Mouse (Mus musculus) spleen, postnatal 4 days (tissue): ENCODE data around the gene Ralgapa1.
A peak's percentile ranks its signal among the peaks of the same experiment; 100 is the strongest.
"Not testable (repeated sequence)": the region's sequence is repeated elsewhere in the genome, so short reads cannot be mapped to it uniquely, and the experiment has no call there.

Experiments
- DNase-seq, 2 experiments: peaks; one replicate each; pipeline ENCODE4 v3.0.0; 2022; ENCODE audit warnings: low spot score in 2 of 2

Gene Ralgapa1

GRCm38 (mm10) chr12:55800144-55800543 is 20.8 kb downstream of the Ralgapa1 start:
- no peak for DNase-seq

GRCm38 (mm10) chr12:55798745-55799144 is 22.2 kb downstream of the Ralgapa1 start:
- DNase-seq = no peak

DNA sequence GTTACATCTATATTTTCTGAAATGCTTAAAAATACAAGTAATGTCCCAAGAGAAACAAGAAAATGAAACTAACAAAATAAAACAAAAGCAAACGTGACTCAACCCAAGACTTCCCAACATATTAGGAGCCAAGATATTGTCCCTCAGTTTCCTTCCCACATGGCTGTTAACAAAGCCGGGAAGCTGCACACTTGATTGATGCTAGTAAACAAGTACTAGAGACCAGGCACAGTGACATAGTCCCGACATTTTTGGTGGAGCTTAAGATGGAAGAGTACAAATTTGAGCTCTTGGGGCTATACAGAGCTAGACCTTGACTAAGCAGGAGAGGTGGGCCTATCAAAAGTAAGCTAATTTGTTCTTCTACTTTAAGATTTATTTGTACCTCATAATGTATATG is 23.9 kb downstream of the Ralgapa1 start:
- no peak for DNase-seq

GRCm38 (mm10) chr12:55794485-55794884 is 26.5 kb downstream of the Ralgapa1 start:
- DNase-seq = not testable (repeated sequence)

DNA sequence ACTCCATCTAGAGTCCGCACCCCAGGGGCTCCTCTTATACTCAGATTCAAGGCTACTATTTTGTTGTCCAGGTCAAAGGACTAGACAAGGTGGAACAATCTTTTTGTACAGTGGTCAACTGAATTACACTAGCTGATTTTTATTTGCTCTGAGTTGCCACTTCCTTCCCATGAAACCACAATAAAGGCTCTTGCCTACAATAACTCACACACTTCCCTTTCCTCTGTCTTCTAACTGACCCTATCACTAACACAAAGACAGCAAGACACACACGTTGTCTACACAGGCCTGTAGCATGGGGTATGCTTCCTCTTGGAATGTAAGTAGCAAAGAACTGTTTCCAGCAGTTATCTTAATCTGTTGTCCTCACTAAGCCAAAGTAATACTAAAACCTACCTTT is 35.7 kb downstream of the Ralgapa1 start:
- no peak for DNase-seq

DNA sequence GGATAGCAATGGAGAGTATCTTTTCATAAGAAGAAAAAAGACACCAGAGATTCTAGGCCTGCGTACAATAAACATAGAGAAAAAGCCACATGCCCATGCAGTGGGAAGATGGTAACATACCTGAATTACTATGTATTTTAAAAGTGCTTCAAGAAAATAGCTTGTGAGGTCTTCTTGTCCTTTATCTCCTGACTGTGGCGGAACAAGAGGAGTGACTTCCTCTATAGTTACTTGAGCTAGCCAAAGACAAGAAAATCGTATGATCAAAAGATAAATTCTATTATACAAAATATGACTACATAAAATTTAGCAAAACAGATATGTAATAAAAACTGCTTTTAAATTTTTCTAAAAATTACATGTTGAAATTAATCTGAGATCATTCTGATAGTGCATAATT is 38.3 kb downstream of the Ralgapa1 start:
- DNase-seq = no peak

DNA sequence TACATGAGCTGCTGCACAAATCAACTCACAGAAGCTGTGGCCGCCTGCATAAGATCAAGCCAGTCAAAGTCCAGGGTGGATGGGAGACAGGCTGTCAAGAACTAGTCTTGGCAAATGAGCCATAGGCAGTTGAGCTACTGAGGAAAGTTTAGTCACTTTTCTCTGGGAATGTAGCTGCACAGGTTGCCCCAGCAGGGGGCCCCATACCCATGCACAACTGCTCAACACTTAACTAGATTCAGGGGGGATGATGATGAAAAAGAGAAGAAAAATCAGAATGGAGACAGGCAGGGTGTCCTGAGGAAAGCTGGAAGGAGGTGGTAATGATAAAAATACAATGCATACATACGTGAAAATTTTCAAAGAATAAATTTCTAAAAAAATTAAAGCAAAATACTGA is 42.7 kb downstream of the Ralgapa1 start:
- no peak for DNase-seq

DNA sequence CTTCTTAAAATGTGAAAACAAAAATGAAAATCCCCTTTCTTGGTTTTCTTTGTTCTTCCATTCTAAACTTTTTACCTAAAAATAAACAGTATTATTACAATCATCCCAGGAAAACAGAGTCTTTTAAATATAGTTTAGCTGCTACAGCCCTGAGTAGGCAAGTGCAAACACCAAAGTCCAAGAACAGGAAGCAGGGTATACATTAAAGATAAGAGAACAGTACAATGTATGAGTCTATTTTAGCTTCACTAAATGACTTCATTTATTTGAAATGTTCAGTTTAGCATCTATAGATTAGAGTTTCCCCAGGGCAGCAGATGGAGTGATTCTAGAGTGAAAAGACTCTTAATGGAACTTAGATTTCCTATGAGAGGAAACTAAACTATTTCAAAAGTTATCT is 43.6 kb downstream of the Ralgapa1 start:
- DNase-seq = no peak

- no peak for DNase-seq
Observed at GRCm38 (mm10) chr12:55774316-55774715, 46.7 kb downstream of the Ralgapa1 start.

DNA sequence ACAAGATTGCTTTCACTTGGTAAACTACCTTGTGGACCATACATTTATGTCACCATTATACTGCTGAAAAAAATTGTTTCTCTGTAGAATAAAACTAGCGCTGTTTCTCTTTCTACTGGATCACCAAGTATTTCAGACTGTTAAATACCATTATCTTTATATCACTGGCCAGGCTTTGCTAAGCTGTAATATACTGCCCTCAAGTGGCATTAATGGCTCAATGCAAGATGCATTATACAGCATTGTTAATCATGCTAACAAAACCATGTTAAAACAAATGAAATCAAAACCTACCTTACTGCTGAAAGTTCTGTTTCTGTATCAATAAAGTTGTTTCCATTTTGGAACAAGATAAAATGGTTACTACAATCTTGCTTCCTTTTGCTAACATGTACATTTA is 100.6 kb downstream of the Ralgapa1 start:
- no peak for DNase-seq

GRCm38 (mm10) chr12:55705881-55706280 is 115.1 kb downstream of the Ralgapa1 start:
- no peak for DNase-seq

GRCm38 (mm10) chr12:55666699-55667098 is 154.3 kb downstream of the Ralgapa1 start:
- no peak for DNase-seq

GRCm38 (mm10) chr12:55663194-55663593 is 157.8 kb downstream of the Ralgapa1 start:
- DNase-seq = not testable (repeated sequence)

DNA sequence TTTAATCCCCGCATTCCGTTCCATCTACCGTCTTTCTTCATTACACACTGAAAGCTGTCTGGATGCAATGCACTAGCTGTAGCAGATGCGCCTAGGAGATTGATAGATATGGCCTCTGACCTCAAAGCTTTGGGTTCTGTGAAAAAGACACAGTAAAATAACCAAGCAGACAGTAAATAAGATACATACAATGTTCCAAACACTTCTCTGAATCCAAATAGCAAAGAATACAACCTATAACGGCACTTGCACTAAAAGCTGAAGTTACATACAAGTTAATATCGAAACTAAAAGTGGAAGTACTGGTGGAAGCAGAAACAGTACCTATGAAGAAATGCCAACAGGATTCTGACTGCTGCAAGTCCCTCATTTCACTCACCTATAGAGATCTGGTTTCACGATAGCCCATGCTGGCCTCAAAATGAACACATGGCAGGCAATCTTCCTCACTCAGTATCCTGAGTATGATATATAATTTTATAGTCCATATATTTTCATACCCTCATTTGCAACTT is 172.9 kb downstream of the Ralgapa1 start:
- DNase-seq = no peak

- DNase-seq = no peak
Observed at GRCm38 (mm10) chr12:55626711-55627110, 194.3 kb downstream of the Ralgapa1 start.

DNA sequence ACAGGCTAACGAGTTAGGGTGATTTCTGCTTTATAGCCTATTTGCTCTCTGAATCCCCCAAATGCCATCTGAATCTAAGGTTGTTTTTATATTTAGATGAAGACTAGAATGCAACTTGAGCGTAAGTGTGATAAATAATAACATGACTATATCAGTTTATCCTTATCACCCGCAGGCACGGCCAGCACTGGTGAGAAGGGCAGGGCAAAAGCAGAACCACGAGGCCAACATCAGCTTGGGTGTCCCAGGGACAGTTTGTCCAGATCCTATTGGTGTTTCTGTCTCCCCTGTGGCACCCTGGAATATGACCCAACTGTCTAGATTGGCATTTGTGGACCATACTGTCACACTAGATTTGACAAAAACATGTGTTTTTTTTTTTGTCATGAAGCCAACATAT is 197.7 kb downstream of the Ralgapa1 start:
- DNase-seq = no peak

DNA sequence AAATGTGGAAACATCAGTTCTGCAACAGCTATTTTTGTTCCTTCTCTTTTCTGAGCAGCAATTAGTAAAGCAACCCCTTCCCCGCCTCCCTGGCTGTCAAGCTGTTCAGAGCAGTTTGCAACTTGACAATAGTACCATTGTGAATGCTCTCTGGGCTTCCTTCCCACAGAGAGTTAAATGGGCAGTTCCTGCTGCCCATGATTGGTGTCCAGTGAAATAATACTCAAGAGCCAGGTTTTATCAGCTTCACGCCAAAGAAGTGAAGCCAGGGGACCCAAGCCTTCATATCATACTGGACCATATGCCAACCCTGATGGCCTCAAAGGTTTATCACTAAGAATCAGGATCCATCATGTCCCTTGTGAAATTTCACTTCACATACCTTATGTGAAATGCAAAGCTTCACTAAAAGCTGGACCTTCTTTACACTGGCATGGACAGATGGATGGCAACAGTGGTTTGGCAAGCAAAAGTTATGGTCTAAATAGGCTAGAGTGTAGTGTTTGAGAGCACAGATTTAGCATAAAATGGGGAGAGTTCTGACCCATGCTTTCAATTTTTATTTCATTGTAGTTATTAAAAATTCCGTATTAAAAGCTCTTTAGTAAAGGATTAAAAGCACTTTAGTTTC is 198.2 kb downstream of the Ralgapa1 start:
- no peak for DNase-seq

- no peak for DNase-seq
Observed at GRCm38 (mm10) chr12:55620321-55620720, 200.6 kb downstream of the Ralgapa1 start.

- DNase-seq = no peak
Observed at GRCm38 (mm10) chr12:55610812-55611211, 210.2 kb downstream of the Ralgapa1 start.

DNA sequence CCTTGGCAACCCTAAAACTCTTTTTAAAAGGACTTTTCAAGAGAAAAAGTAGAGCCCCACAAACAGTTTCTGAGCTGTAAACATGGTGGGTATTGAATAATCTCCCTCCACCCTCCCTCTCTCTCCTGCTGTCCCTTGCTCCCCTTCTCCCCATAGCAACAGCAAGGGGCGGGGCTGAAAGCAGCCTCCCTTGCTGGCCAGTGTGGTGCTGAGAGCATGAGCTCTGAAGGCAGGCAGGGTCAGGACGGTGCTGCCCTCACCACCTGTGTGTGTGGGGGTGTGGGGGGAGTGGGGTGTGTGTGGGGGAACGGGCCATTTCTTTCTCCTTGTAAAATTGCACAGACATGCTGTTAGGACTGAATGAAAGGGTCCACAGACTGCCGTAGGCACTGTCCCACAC is 213.1 kb downstream of the Ralgapa1 start:
- DNase-seq = no peak

- DNase-seq = no peak
Observed at GRCm38 (mm10) chr12:55604411-55604810, 216.6 kb downstream of the Ralgapa1 start.

DNA sequence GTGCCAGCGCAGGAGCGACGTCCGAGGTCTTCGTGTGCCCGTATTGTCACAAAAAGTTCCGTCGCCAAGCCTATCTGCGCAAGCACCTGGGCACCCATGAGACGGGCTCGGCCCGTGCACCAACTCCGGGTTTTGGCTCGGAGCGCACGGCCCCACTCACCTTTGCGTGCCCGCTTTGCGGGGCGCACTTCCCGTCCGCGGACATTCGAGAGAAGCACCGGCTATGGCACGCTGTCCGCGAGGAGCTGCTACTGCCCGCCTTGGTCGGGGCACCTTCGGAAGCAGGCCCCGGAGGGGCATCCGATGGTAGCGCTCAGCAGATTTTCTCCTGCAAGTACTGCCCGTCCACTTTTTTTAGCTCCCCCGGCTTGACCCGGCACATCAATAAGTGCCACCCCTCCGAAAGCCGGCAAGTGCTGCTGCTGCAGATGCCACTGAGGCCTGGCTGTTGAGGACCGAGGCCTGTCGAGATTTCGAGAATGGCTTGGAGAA is 220.4 kb downstream of the Ralgapa1 start:
- no peak for DNase-seq

DNA sequence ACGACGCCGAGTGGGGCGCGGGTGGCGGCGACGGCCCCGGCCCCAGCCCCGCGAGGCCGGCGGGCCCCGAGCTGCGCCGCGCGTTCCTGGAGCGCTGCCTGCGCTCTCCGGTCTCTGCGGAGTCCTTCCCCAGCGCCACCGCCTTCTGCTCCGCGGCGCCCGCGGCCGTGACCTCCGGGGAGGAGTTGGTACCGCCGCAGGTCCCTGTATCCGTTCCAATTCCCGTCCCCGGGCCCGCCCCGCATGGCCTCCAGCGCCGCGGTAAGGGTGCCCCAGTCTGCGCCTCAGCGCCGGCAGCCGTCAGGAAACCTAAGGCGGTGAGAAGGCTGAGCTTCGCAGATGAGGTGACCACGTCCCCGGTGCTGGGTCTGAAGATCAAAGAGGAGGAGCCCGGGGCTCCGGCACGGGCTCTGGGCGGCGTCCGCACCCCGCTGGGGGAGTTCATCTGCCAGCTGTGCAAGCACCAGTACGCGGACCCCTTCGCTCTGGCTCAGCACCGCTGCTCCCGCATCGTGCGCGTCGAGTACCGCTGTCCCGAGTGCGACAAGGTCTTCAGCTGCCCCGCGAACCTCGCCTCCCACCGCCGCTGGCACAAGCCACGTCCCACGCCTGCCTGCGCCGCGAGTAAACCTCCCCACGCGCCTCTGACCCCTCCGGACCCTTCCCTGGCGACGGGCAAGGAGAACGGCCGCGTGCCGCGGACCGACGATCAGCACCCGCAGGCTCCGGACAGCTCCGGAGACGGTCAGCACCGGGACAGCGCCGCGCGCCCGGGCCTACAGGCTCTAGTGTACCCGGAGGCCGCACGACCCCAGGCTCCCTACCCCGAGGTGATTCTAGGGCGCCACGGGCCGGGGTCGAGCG is 221.1 kb downstream of the Ralgapa1 start:
- peak; percentile 50 to 84 for DNase-seq
